ENCODE assay signal across 10 mouse cellular contexts in genomic region chr7:126795387-126796317, GRCm38 (mm10). TPM values are rescaled to one million over a fixed set of nuclear protein-coding genes. Genes with fewer than 3 reads are reported as not detected.
DNase-seq lines count a peak whose midpoint lies in the region; ATAC-seq and TF ChIP-seq lines count a peak whose summit lies in the region.
"Had no signal": no experiment of that assay in that cellular context is flagged by ENCODE, and none has a peak within 500 bp of the region (broad histone marks: within the 10 kb centered on the region; RNA-seq: fewer than 3 reads in every experiment).

No protein-coding gene starts in this region.

- no peak overlapping the region for H3K27ac ChIP-seq in heart, embryonic 12.5 days (ENCODE audit: poor library complexity, severe bottlenecking)
- H3K27ac ChIP-seq in midbrain, embryonic 10.5 days (replicated peaks), result no peak overlapping the region
- H3K27ac ChIP-seq in midbrain, embryonic 16.5 days (ENCODE audit: low read length), result no peak overlapping the region
- H3K27ac ChIP-seq in embryonic fibroblast, embryonic 13.5 days (ENCODE audit: insufficient read depth, low read length), result no peak overlapping the region
- no peak overlapping the region for H3K27ac ChIP-seq in stomach, embryonic 15.5 days
- no peak overlapping the region for H3K27ac ChIP-seq in forebrain, embryonic 11.5 days (ENCODE audit: low read depth, low read length)
- H3K27ac ChIP-seq: forebrain, embryonic 15.5 days; limb, embryonic 15.5 days had no signal

- peak overlapping the region; percentile 89 for H3K4me3 ChIP-seq in heart, embryonic 12.5 days
- H3K4me3 ChIP-seq in midbrain, embryonic 10.5 days, result peak overlapping the region; percentile 96
- H3K4me3 ChIP-seq in midbrain, embryonic 16.5 days (ENCODE audit: low read depth, low read length), result no peak overlapping the region
- H3K4me3 ChIP-seq in embryonic fibroblast, embryonic 13.5 days (ENCODE audit: insufficient read depth, low read length), result no peak overlapping the region
- H3K4me3 ChIP-seq in stomach, embryonic 15.5 days (replicated peaks), result no peak overlapping the region
- H3K4me3 ChIP-seq in forebrain, embryonic 11.5 days (ENCODE audit: low read depth, low read length), result no peak overlapping the region
- H3K4me3 ChIP-seq: forebrain, embryonic 15.5 days; limb, embryonic 15.5 days had no signal

- no peak for DNase-seq in heart, postnatal 14 days
- no peak for DNase-seq in midbrain, embryonic 10.5 days (ENCODE audit: low spot score)
- no peak for DNase-seq in forebrain, embryonic 11.5 days (ENCODE audit: low spot score)
- DNase-seq: adrenal gland, postnatal 10 days had no signal

- no peak overlapping the region for H3K9ac ChIP-seq in heart, embryonic 12.5 days
- no peak overlapping the region for H3K9ac ChIP-seq in midbrain, embryonic 16.5 days (ENCODE audit: low read depth, low read length)
- no peak overlapping the region for H3K9ac ChIP-seq in stomach, embryonic 15.5 days
- no peak overlapping the region for H3K9ac ChIP-seq in forebrain, embryonic 11.5 days (ENCODE audit: low read length)
- H3K9ac ChIP-seq: forebrain, embryonic 15.5 days; limb, embryonic 15.5 days had no signal

- intact Hi-C loops in heart, postnatal 14 days (cut with DNase I), result loop anchor here (10.0 kb wide), 2 partner anchors 549 to 679 kb away; partner anchors contain the start of genes Fbrs and Zfp768

- H3K9me3 ChIP-seq in heart, embryonic 12.5 days (replicated peaks), result no peaks in the 10 kb centered on the region
- no peaks in the 10 kb centered on the region for H3K9me3 ChIP-seq in midbrain, embryonic 10.5 days (replicated peaks)
- no peaks in the 10 kb centered on the region for H3K9me3 ChIP-seq in midbrain, embryonic 16.5 days (replicated peaks; ENCODE audit: control insufficient read depth, low read length, poor library complexity, severe bottlenecking)
- no peaks in the 10 kb centered on the region for H3K9me3 ChIP-seq in stomach, embryonic 15.5 days
- H3K9me3 ChIP-seq in forebrain, embryonic 11.5 days (ENCODE audit: control insufficient read depth, low read length), result no peaks in the 10 kb centered on the region
- H3K9me3 ChIP-seq: forebrain, embryonic 15.5 days; limb, embryonic 15.5 days had no signal

- peak; percentile 71; the same call in 1 of the 2 replicates for TF ChIP-seq CTCF in embryonic fibroblast, embryonic 13.5 days (IDR thresholded peaks at IDR 0.05; ENCODE audit: borderline replicate concordance, insufficient read depth, low read length)

- H3K4me2 ChIP-seq in heart, embryonic 12.5 days, result peak overlapping the region; percentile 94; the same call in 1 of the 2 replicates
- H3K4me2 ChIP-seq in midbrain, embryonic 16.5 days (ENCODE audit: low read length), result no peak overlapping the region
- H3K4me2 ChIP-seq in stomach, embryonic 15.5 days, result peak overlapping the region; percentile 85; the same call in 1 of the 2 replicates
- no peak overlapping the region for H3K4me2 ChIP-seq in forebrain, embryonic 11.5 days (ENCODE audit: low read depth, low read length, severe bottlenecking)
- H3K4me2 ChIP-seq: forebrain, embryonic 15.5 days; limb, embryonic 15.5 days had no signal

- ATAC-seq in heart, embryonic 12.5 days (ENCODE audit: insufficient number of reproducible peaks, low FRiP score), result no peak
- no peak for ATAC-seq in midbrain, embryonic 16.5 days
- ATAC-seq in stomach, embryonic 15.5 days (ENCODE audit: insufficient read depth, low FRiP score, low read depth), result no peak
- ATAC-seq in forebrain, embryonic 11.5 days (replicated peaks; ENCODE audit: low FRiP score), result no peak
- ATAC-seq: forebrain, embryonic 15.5 days had no signal

- peaks cover 59% of the 10 kb centered on the region for H3K4me1 ChIP-seq in heart, embryonic 12.5 days (replicated peaks)
- peaks cover 68% of the 10 kb centered on the region for H3K4me1 ChIP-seq in midbrain, embryonic 10.5 days
- peaks cover 42% of the 10 kb centered on the region for H3K4me1 ChIP-seq in midbrain, embryonic 16.5 days (ENCODE audit: control insufficient read depth, insufficient read depth, low read length)
- peaks cover 2% of the 10 kb centered on the region for H3K4me1 ChIP-seq in embryonic fibroblast, embryonic 13.5 days (ENCODE audit: control insufficient read depth, insufficient read depth, low read length)
- peaks cover 32% of the 10 kb centered on the region for H3K4me1 ChIP-seq in stomach, embryonic 15.5 days
- peaks cover 29% of the 10 kb centered on the region for H3K4me1 ChIP-seq in forebrain, embryonic 11.5 days (replicated peaks; ENCODE audit: control insufficient read depth, insufficient read depth, low read length)

- 79% methylated on average over 16 of the region's 16 CpGs for WGBS in heart, embryonic 12.5 days
- 82% methylated on average over 16 of the region's 16 CpGs for WGBS in midbrain, embryonic 10.5 days
- WGBS in midbrain, embryonic 16.5 days, result 80% methylated on average over 16 of the region's 16 CpGs
- 79% methylated on average over 16 of the region's 16 CpGs for WGBS in stomach, embryonic 15.5 days
- WGBS in forebrain, embryonic 11.5 days, result 82% methylated on average over 16 of the region's 16 CpGs

- peaks cover 39% of the 10 kb centered on the region for H3K36me3 ChIP-seq in heart, embryonic 12.5 days
- H3K36me3 ChIP-seq in midbrain, embryonic 10.5 days, result peaks cover 49% of the 10 kb centered on the region
- H3K36me3 ChIP-seq in midbrain, embryonic 16.5 days (ENCODE audit: control insufficient read depth, insufficient read depth, low read length), result peaks cover 9% of the 10 kb centered on the region
- H3K36me3 ChIP-seq in stomach, embryonic 15.5 days, result peaks cover 27% of the 10 kb centered on the region
- peaks cover 8% of the 10 kb centered on the region; the same call in 1 of the 2 replicates for H3K36me3 ChIP-seq in forebrain, embryonic 11.5 days (ENCODE audit: control insufficient read depth, insufficient read depth, low read length)

- TF ChIP-seq POLR2A in embryonic fibroblast, embryonic 13.5 days (IDR thresholded peaks at IDR 0.05; ENCODE audit: low read depth, low read length), result no peak

- H3K27me3 ChIP-seq in heart, embryonic 12.5 days (replicated peaks), result no peaks in the 10 kb centered on the region
- no peaks in the 10 kb centered on the region for H3K27me3 ChIP-seq in midbrain, embryonic 10.5 days (ENCODE audit: low read depth, poor library complexity, severe bottlenecking)
- no peaks in the 10 kb centered on the region for H3K27me3 ChIP-seq in midbrain, embryonic 16.5 days (ENCODE audit: control insufficient read depth, insufficient read depth, low read depth, low read length)
- H3K27me3 ChIP-seq in stomach, embryonic 15.5 days (replicated peaks), result no peaks in the 10 kb centered on the region
- no peaks in the 10 kb centered on the region for H3K27me3 ChIP-seq in forebrain, embryonic 11.5 days (ENCODE audit: control insufficient read depth, insufficient read depth, low read length)
- H3K27me3 ChIP-seq: forebrain, embryonic 15.5 days; limb, embryonic 15.5 days had no signal

RNA-seq across cellular contexts. Expression of gene Fam57b, which starts 1.8 kb away (rescaled TPM):
- polyA plus RNA-seq in heart, embryonic 12.5 days (2016; fragmentation: Nextera tagmentation; extraction: Ambion mirVana), result 0.17 and 0.45 TPM in 2 replicates
- 10 to 100 TPM; 12.9 to 13.7 TPM for total RNA-seq in heart, postnatal 14 days (2021)
- polyA plus RNA-seq in midbrain, embryonic 10.5 days (2016; fragmentation: Nextera tagmentation; extraction: Ambion mirVana), result 4.1 and 7.7 TPM in 2 replicates
- polyA plus RNA-seq in midbrain, embryonic 16.5 days (2015; fragmentation: Nextera tagmentation; extraction: Ambion mirVana), result 55.0 and 61.1 TPM in 2 replicates
- 0.37 and 1.2 TPM in 2 replicates for polyA plus RNA-seq in embryonic fibroblast, embryonic 13.5 days (2011; ENCODE audit: insufficient read length, low read depth, missing spikeins)
- polyA plus RNA-seq in stomach, embryonic 15.5 days (2015; fragmentation: Nextera tagmentation; extraction: Ambion mirVana), result 0.73 and 0.74 TPM in 2 replicates
- 10.2 and 10.6 TPM in 2 replicates for polyA plus RNA-seq in forebrain, embryonic 11.5 days (2014; fragmentation: Nextera tagmentation; extraction: Ambion mirVana)

RNA-seq across cellular contexts. Expression of gene Ppp4c, which starts 3.4 kb away (rescaled TPM):
- polyA plus RNA-seq in heart, embryonic 12.5 days (2016; fragmentation: Nextera tagmentation; extraction: Ambion mirVana), result 181 and 192 TPM in 2 replicates
- total RNA-seq in heart, postnatal 14 days (2021), result 10 to 100 TPM; 38.8 to 49.6 TPM
- polyA plus RNA-seq in midbrain, embryonic 10.5 days (2016; fragmentation: Nextera tagmentation; extraction: Ambion mirVana), result 376 and 407 TPM in 2 replicates
- 155 and 182 TPM in 2 replicates for polyA plus RNA-seq in midbrain, embryonic 16.5 days (2015; fragmentation: Nextera tagmentation; extraction: Ambion mirVana)
- 106 and 118 TPM in 2 replicates for polyA plus RNA-seq in embryonic fibroblast, embryonic 13.5 days (2011; ENCODE audit: insufficient read length, low read depth, missing spikeins)
- polyA plus RNA-seq in stomach, embryonic 15.5 days (2015; fragmentation: Nextera tagmentation; extraction: Ambion mirVana), result 237 and 240 TPM in 2 replicates
- 348 and 392 TPM in 2 replicates for polyA plus RNA-seq in forebrain, embryonic 11.5 days (2014; fragmentation: Nextera tagmentation; extraction: Ambion mirVana)

RNA-seq across cellular contexts. Expression of gene Tbx6, which starts 14.4 kb away (rescaled TPM):
- polyA plus RNA-seq in heart, embryonic 12.5 days (2016; fragmentation: Nextera tagmentation; extraction: Ambion mirVana), result 0.27 and 0.33 TPM in 2 replicates
- under 1 TPM; 0.44 to 0.62 TPM for total RNA-seq in heart, postnatal 14 days (2021)
- polyA plus RNA-seq in midbrain, embryonic 10.5 days (2016; fragmentation: Nextera tagmentation; extraction: Ambion mirVana), result 0.42 and 0.64 TPM in 2 replicates
- 0.51 and 0.64 TPM in 2 replicates for polyA plus RNA-seq in midbrain, embryonic 16.5 days (2015; fragmentation: Nextera tagmentation; extraction: Ambion mirVana)
- polyA plus RNA-seq in embryonic fibroblast, embryonic 13.5 days (2011; ENCODE audit: insufficient read length, low read depth, missing spikeins), result 0.49 TPM in 1 of 2 replicates, not detected in the other
- 0.46 and 0.66 TPM in 2 replicates for polyA plus RNA-seq in stomach, embryonic 15.5 days (2015; fragmentation: Nextera tagmentation; extraction: Ambion mirVana)
- polyA plus RNA-seq in forebrain, embryonic 11.5 days (2014; fragmentation: Nextera tagmentation; extraction: Ambion mirVana), result 0.28 and 0.61 TPM in 2 replicates

RNA-seq across cellular contexts. Expression of gene Ypel3, which starts 18.9 kb away (rescaled TPM):
- polyA plus RNA-seq in heart, embryonic 12.5 days (2016; fragmentation: Nextera tagmentation; extraction: Ambion mirVana), result 74.8 and 78.7 TPM in 2 replicates
- 10 to 100 TPM; 62.9 to 77.1 TPM for total RNA-seq in heart, postnatal 14 days (2021)
- polyA plus RNA-seq in midbrain, embryonic 10.5 days (2016; fragmentation: Nextera tagmentation; extraction: Ambion mirVana), result 41.0 and 60.5 TPM in 2 replicates
- polyA plus RNA-seq in midbrain, embryonic 16.5 days (2015; fragmentation: Nextera tagmentation; extraction: Ambion mirVana), result 162 and 191 TPM in 2 replicates
- 58.8 and 62.2 TPM in 2 replicates for polyA plus RNA-seq in embryonic fibroblast, embryonic 13.5 days (2011; ENCODE audit: insufficient read length, low read depth, missing spikeins)
- 81.9 and 93.0 TPM in 2 replicates for polyA plus RNA-seq in stomach, embryonic 15.5 days (2015; fragmentation: Nextera tagmentation; extraction: Ambion mirVana)
- 63.9 and 80.5 TPM in 2 replicates for polyA plus RNA-seq in forebrain, embryonic 11.5 days (2014; fragmentation: Nextera tagmentation; extraction: Ambion mirVana)

RNA-seq across cellular contexts. Expression of gene Gdpd3, which starts 29.5 kb away (rescaled TPM):
- polyA plus RNA-seq in heart, embryonic 12.5 days (2016; fragmentation: Nextera tagmentation; extraction: Ambion mirVana), result 0.87 and 1.8 TPM in 2 replicates
- 1 to 10 TPM; 3.1 to 3.8 TPM for total RNA-seq in heart, postnatal 14 days (2021)
- polyA plus RNA-seq in midbrain, embryonic 10.5 days (2016; fragmentation: Nextera tagmentation; extraction: Ambion mirVana), result 0.68 and 1.1 TPM in 2 replicates
- polyA plus RNA-seq in midbrain, embryonic 16.5 days (2015; fragmentation: Nextera tagmentation; extraction: Ambion mirVana), result 0.95 and 1.5 TPM in 2 replicates
- polyA plus RNA-seq in embryonic fibroblast, embryonic 13.5 days (2011; ENCODE audit: insufficient read length, low read depth, missing spikeins), result 2.8 and 3.6 TPM in 2 replicates
- polyA plus RNA-seq in stomach, embryonic 15.5 days (2015; fragmentation: Nextera tagmentation; extraction: Ambion mirVana), result 3.1 and 3.3 TPM in 2 replicates
- polyA plus RNA-seq in forebrain, embryonic 11.5 days (2014; fragmentation: Nextera tagmentation; extraction: Ambion mirVana), result 1.5 and 1.9 TPM in 2 replicates

Comparison
In these comparisons a context has a peak if more than half of its experiments do, and no peak if none do; other contexts are left out.
1. H3K4me3 ChIP-seq: peak in heart, embryonic 12.5 days (single experiment) and midbrain, embryonic 10.5 days (single experiment); none in midbrain, embryonic 16.5 days (single experiment), embryonic fibroblast, embryonic 13.5 days (single experiment), stomach, embryonic 15.5 days (single experiment) and forebrain, embryonic 11.5 days (single experiment).
2. H3K4me2 ChIP-seq: peak in heart, embryonic 12.5 days (single experiment) and stomach, embryonic 15.5 days (single experiment); none in midbrain, embryonic 16.5 days (single experiment) and forebrain, embryonic 11.5 days (single experiment).